Mouse (Mus musculus) gastrocnemius, postnatal 25 days (tissue): Measurements from ENCODE around the gene Selenok. TPM values are rescaled to one million over a fixed set of nuclear protein-coding genes. Genes with fewer than 3 reads are reported as not detected.

Experiments
- microRNA-seq, 2 experiments: library from miRNA; unstranded; fragments of <30 nt; microRNA quantifications; one replicate each; pipeline ENCODE4 v1.2.0; 2021; ENCODE audit warnings: borderline replicate concordance in 2 of 2
- total RNA-seq, 2 experiments: library from RNA; stranded (reverse); gene quantifications; 1 replicate in 1 of 2; 2 replicates in 1 of 2; pipeline ENCODE4 v1.2.3; 2021

Selenok gene
- total RNA-seq, 2 experiments from 2014 or later: 61.2 to 65.4 TPM

Small RNA genes within 50 kb of the gene (microRNA-seq; reads per million reads assigned to microRNA genes)
- gene Mir6947: 0 reads per million in 2 experiments

Other genes starting within 250 kb of the Selenok start
- 1 to 10 TPM in 1 of 2 experiments, under 1 TPM in 1; 0.56 to 1.2 TPM for gene Cacna2d3, start 246.4 kb upstream of the Selenok start, total RNA-seq
- gene Actr8, start 10.0 kb downstream of the Selenok start, total RNA-seq: 10 to 100 TPM; 28.1 to 29.8 TPM
- gene Il17rb, start 40.6 kb downstream of the Selenok start, total RNA-seq: under 1 TPM in 1 of 2 experiments, not detected in 1; 0.19 TPM
- gene Chdh, start 40.7 kb downstream of the Selenok start, total RNA-seq: 1 to 10 TPM in 1 of 2 experiments, under 1 TPM in 1; 0.18 to 1.3 TPM